Mouse (Mus musculus): Measurements from ENCODE around the gene Slc4a1. TPM values are rescaled to one million over a fixed set of nuclear protein-coding genes. Genes with fewer than 3 reads are reported as not detected.

Gene Slc4a1
- polyA plus RNA-seq, 3 experiments from 2014 or later = 0.08 TPM; not detected in 2

DNA sequence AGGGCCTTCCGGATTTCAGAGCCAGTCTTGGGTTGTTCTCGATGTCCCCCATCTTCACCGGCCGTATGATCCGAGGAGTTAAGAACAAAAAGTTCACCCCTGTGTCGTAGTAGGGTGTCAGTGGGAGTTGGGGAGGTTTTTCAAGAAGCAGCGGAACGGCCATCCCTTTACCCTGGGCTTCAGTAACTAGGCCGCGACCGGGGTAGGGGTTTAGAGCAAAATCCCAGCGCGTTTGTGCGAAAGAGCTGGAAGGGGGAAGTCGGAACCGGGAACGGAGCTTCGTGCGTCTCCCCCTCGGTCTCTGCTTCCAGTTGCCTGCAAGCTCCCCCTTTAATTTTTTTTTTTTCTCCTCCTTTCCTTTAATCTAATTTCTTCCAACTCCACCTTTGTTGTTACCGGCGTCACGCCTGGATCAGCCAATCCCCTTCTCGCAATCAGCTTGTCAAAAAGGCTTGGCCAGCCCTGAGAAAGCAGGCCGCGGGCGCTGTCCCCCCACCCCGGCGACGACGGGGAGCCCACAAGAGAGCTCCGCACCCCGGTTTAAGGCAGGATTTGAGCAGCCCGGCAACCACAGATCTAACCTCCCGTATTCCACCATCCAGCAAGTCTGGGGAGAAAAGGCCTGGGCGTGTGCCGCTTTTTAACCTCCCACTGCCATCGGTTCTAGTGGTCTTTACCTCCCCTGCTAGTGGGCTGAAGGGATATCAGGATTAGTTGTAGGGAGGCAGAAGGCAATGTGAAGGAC lies 45.9 kb downstream of the Slc4a1 start:
- ATAC-seq = peak; percentile 45

DNA sequence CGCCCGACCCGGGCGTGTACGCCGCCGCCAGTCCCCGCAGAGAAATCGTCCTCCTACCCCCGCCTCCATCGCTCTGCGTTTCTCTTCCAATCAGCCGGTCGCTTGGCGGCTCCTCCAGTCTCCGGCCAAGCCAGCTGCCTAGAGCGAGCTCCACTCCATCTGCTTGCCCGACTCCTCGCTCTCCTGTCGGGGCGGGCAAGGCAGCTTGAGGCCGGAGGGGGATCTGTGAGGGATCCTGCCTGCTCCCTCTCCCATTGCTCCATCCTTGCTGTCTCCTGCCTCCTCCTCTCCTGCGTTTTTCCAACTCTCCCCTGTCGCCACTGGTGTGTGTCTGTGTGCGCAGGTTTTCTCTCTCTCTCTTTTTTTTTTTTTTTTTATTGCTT lies 46.6 kb downstream of the Slc4a1 start, which contains the start of gene Ubtf:
Gene Ubtf (minus strand): TSS at position 333 of the 383 bp plus-strand sequence.
- ATAC-seq = peak; percentile 22

DNA sequence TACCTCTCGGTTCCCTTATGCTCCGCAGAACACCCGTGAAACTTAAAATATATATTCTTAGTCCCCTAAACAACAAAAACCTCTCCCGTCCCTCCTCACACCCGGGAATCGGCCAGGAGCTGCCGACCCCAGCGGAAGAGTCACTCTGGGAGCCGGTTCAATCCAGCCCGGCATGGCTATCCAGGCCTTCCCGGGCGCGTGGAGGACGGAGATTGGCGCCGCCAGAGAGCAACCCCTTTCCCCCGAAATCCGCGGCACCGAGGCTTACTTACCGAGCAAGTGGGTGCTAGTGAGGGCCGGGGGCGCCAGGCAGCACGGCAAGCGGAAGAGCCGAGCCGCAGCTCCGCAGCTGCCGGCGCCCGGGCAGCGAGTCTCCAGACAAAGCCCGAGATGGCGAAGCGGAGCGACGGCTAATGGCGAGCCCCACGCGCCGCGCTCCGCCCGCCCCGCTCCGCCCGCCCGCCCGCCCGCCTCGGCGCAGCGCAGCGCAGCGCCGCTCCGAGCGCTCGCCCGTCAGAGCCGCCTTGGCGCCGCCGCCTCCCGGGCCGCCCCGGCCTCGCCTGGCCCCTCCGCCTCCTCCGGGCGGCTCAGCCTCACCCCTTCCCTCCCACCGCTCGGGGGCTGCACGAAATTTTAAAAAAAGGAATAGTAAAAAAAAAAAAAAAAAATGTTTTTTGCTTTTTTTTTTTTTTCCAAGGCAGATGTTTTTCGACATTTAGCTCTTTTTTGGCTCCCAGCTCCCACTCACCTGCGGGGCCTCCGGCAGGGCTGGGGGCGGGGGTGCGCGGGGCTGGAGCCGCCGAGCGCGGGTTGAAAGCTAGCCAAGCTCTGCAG lies 47.2 kb downstream of the Slc4a1 start:
- ATAC-seq = no peak

DNA sequence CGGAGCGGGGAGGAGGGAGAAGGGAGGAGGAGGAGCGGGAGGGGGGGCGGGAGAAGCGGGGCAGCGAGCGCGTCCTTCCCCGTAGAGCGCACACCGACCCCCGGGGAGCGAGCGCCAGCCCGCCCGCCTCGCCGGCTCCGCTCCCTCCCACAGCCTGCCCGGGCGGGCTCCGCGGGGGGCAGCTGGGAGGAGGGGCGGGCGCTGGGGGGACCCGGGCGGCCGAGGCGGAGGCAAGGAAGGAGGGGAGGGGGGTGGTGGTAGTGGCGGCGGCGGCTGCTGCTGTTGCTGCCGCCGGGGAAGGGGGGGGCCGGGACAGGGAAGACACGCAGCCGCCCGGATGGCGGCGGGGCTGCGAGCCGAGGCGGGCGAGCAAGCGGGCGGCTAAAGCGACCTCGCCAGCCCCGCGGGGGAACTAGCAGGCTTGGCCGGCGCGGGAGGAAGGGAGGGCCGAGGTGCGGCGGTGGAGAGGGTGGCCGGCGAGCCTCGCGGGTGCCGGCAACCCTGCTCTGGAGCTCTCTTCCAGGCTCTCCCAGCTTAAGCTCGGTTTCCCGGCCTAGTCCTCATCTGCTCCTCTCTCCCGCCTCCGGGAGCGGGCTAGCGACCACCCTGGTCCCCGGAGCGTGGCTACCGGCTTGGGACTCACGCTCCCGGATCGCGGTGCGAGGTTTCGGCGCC lies 48.0 kb downstream of the Slc4a1 start:
- ATAC-seq = peak; percentile 19

DNA sequence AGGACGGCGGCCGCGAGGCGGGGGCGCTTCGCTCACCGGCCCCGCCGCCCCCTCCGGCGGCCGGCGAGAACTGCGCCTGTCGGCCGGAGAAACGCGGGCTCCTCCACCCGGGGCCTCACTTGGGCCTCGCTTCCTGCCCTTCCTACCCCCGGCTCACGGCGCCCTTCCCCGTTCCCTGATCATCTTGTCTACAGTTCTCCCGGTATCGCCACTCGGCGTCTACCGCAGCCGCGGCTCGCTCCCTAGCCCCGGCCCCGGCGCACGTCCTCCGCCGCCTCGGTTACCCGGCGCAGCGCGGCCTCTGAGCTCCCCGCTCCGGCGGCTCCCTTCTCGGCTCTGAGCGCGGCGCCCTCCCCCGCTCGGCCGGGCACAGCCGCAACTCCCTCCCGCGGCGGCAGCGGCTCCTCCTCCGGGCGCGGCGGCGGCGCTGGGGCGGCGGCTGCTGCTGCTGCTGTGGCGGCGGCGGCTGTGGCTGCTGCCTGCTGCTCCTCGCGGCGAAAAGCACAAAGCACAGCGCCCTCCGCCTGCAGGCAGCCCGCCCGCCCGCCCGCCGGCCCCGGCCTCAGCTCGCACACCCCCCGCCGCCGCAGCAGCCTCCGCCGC lies 48.6 kb downstream of the Slc4a1 start:
- ATAC-seq = peak; percentile 12

DNA sequence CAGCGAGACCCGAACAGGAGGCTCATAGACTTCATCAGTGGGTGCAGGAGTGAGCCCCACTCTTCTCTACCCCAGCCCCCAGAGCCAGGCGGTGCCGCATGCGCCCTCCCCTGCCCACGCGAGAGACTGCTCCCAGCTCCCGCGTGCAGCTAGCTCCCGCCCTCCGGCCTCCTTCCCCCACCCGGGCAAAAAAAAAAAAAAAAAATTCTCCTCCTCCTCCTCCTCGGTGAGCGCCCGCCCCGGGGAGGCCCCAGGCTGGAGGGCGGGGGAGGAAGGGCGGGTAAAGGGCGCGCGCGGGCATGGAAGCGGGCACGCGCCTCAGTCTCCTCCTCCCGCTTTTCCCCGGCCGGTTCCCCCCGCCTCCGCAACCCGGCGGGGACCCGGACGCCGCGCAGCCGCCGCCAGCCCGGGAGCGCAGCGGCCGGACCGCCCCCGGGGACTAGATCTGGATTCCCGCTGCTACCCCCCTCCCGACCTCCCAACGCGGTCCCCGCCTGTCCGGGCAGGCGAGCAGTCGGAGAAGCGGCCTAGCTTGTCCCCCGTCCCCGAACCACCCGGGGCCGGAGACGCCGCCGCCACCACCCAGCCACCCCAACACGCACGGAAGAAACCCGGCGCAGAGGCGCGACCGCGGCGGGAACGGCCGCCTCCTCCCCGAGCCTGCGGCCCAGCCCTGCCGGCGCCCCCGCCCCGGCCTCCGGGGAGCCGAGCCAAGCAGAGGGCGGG lies 49.3 kb downstream of the Slc4a1 start:
- peak; percentile 45 for ATAC-seq

DNA sequence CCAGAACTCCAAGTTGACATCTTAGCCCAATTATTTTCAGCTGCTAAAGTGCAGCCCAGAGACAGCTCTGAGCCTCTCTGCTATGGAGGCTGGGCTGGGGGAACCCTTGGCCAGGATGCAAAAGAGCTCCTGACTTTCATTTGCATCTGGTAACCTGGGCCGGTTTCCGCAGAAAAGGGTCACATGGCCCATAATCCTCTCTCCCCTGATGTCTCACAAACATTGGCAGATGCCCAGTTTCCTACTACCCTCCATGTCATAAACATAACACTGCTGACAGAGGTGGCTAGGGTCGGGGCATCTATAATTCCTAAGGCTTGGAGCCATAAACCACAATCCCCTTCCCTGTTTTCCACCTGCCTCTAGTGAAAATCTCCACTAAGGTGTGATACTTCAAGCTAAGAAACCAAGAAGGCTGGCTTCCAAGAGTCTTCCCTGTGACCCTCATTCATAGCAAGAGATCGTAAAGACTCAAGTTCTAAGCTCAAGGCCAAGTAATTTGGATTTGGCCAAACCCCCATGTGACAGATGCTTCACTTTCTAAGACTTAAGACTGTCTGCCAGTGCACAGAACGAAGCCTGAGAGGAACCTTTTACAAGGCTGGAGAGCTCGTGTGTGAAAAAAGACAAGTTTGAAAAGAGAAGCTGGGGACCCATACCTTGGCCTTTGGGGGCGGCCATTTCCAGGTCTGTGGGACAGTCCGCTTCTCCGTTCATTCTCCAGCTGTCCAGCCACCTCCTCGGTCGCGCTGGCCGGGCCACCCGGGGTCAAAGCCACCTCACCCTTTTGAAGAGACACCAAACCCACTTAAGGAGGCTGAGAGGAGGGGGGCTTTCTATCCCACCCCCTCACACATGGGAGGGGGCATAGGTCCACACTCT lies 50.1 kb downstream of the Slc4a1 start:
- ATAC-seq = no peak

DNA sequence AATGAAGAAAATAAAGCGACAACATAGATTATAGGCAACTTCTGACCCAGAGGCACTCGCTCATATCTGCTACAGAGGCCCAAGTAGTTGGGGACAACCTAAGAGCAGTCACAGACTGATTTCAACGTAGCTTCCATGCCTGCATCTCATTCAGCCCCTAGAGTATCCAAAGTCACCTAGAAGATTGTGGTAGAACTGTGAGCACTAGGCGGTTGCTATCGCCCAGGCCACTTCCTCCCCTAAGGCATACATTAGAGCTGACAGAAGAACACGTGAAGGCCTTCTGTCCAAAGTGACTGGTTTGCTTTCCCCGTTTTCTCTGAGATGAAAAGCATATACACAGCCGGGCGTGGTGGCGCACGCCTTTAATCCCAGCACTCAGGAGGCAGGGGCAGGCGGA lies 51.7 kb downstream of the Slc4a1 start:
- no peak for ATAC-seq

DNA sequence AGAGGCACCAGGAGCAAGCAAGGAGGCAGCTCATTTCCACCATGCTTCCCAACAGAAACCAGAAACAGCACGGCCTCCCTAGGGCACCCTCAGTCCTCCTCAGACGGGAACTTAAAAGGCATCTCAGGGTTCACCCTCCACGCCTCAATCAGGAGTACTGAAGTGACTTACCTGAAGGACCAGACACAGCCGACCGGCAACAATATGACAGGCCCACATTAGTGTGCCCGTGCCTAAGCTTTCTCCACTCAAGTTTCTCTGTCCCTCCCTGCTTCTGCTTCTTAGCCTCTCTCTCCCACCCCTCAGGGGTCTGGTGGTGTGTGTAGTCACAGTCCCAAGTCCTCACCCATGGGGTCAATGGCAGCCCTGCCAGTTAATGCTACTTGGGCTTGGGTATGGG lies 53.4 kb downstream of the Slc4a1 start:
- ATAC-seq = no peak

DNA sequence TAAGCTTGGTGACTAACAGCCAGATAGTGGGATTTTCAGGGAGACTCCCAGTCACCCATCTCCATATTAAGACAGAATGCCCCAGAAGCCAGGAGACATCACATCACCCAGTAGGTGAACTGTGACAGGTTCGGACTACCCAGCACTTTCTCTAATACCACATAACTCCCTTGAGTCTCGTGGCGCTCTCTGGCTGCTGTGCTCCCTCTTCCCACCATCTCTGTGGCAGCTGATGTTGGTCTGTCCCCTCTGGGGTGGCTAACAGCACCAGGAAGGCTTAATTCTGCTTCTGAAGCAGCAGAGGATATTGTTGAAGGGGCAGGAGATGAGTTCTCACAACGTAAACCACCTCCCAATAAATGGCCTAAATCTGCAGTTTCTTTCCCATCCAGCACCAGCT lies 54.0 kb downstream of the Slc4a1 start:
- ATAC-seq = no peak

DNA sequence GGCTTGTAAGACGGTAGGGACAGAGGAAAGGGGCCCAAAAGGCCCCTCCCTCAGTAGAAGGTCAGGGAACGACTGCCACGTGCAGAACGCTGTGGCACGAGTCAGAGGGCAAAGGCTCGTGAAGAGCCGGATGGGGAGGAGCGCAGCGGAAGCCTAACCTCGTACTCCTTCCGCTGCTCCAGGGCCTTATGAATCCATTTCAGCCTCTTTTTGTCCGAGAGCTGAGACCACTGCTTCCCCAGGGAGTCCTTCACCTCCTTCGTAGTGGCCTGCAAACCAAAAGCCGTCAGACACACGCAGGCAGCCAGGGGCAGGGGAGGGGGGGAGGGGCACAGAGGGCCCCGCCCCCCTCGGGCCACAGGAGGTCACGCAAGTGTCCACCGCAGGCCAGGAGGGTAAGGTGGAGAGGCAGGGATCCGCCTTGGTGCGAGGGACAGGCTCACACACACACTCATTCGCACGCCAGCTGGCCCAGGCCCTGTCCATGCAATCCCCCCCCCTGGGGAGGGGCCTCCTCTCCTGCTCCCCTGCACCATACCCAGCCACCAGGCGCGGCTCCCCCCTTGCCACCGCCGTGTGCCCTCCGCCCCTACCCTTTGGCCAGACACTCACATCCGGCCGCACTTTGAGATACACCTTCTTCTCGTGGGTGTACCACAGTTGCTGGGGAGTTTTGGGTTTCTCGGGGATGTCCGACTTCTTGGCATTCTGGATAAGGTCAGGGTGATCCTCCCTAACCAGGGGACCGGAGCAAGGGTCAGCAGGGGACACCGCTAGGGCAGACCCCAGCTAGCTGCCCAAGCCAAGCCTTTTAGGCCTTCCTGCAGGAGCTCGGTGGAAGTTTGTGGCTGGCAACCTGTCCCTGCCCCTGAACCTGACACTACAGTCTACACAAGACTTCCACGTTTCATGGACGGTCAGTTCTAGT lies 55.0 kb downstream of the Slc4a1 start:
- no peak for ATAC-seq

DNA sequence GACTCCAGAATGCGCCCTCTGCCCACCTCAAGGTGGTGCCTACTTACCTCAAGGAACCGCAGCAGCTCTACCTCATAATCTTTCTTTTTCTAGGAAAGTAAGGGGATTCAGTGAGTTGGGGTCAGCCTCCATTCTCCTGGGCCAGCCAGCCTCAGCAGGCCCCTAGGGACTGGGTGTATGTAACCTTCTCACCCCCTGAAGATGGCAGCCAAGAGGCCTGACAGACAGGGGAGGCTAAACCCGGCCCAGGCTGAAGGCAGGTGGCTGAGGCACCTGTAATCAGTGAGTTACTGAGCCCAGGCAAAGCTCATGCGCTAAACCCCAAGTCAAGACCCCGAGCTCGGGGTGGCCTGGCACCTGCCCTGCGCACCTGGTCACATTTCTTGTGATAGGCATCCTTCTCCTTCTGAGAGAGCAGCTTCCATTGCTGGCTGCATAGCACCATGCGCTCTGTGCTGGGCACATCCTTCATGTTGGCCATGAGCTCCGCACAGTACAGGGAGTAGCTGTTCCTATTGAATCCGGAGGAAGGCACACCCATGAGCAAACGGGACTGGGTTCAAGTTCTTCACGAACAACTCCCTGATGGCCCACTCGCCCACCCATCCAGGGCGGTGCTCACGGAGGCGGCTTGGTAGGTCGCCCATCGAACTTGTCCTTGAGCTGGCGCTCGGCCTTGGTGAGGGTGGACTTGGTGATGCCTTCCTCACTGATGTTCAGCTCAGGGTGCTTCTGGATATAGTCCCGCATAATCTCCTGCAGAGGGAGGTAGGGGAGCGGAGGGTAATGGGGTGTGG lies 56.0 kb downstream of the Slc4a1 start:
- ATAC-seq = no peak

DNA sequence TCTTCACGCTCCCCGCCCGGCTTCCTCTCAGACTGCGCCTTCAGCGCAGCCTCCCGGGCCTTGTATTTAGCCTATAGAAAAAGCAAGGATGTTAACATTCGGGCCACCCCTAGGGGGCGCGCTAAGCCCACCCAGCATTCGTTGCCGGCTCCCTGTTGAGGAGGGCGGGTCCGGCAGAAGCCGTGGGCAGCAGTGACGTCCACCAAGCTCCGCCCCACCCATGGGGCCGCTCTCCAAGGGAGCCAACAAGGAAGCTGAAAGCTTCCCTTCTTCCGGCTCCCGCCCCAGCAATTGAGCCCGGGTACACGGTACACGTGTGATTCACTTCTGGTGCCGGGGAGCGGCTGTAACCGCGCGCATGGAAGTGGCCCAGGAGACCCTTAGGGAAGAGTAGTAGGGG lies 57.0 kb downstream of the Slc4a1 start:
- ATAC-seq = peak; percentile 97

DNA sequence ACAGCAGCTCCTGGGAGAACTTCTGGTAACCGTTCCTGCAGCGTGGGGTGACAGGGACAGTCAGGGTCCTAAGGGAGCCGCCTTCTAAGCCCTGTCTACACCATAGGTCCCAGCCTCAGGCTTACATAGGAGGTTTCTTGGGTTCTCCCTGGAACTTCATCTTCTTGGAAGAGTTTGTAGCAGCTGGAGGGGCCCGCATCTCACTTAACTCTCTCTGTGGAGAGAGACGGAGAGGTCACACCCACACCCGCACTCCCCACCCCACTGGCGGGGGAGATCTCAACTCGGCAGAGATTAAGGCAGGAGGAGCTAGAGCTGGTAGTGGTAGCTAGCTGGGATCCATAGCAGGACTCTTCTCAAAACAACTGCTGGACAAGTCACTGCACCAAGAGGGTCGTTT lies 57.9 kb downstream of the Slc4a1 start:
- no peak for ATAC-seq

DNA sequence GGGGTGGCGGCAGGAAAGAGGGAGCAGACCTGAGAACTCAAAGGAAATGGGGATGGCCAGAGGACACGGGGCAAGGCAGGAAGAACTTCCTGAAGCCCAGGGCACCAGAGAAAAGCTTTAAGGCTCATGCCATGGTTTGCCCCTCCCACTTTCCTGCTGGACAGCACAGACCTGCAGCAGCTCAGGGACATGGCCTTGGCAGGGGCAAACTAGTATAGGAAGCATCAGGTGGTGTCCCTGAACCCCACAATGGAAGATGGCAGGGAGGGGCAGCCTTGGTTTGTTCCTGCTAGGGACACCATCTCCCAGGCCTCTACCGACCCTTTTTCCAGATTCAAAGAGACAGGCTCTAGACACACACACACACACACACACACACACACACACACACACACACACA lies 60.6 kb downstream of the Slc4a1 start:
- no peak for ATAC-seq

DNA sequence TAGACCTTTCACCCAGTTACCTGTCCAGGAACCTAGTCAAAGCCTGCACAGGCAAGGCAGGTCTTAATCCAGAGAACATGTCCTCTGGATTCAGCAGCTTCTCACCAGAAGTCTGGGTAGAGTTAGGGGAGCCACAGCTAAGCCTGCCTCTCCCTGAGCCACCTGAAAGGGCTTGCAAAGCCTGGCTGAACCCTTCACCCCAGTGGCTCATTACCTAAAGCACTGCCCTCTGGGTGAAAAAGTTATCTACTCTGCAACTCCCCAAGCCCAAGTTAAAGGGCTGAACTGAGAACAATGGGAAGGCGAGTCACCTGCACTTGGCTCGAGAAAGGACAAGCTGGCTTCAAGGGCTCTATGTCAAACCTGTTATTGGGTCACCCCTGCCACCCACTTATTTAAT lies 61.9 kb downstream of the Slc4a1 start:
- no peak for ATAC-seq

DNA sequence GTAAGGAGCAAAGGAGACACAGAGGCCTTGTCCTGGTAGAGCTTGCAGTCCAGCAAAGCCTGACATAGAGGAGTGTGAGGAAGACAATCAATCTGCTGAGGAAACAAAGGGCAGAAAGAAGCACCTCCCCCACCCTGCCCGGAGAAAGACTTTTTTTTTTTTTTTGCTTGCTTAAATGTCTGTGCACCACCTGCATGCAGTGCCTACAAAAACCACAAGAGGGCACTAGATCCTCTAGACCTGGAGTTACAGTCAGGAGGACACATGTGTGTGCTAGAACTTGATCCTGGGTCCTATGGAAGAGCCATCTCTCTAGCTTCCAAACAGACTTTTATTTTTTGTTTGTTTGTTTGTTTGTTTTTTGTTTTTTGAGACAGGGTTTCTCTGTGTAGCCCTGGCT lies 66.2 kb downstream of the Slc4a1 start:
- ATAC-seq = no peak

Measured in inflammation-experienced regulatory T-cells, adult 6 months (primary cell).